Mouse (Mus musculus) C2C12 (cell line): Measurements from ENCODE around the gene Gse1.

Experiments
- CTCF ChIP-seq: IDR thresholded peaks from one replicate; pipeline ENCODE4 v1.5.1; 2011; ENCODE audit not compliant: control insufficient read depth, insufficient read depth, insufficient read length
- MAX ChIP-seq: IDR thresholded peaks from one replicate; pipeline ENCODE4 v1.6.1; 2011; ENCODE audit warnings: mild to moderate bottlenecking, control low read depth
- MYOD1 ChIP-seq: IDR thresholded peaks from one replicate; pipeline ENCODE4 v1.6.1; 2011; ENCODE audit warnings: low read depth; ENCODE audit not compliant: control insufficient read depth, insufficient read length
- MYOG ChIP-seq: IDR thresholded peaks from one replicate; pipeline ENCODE4 v1.6.1; 2011; ENCODE audit not compliant: control insufficient read depth, insufficient read length; ENCODE audit errors: extremely low read depth

DNA sequence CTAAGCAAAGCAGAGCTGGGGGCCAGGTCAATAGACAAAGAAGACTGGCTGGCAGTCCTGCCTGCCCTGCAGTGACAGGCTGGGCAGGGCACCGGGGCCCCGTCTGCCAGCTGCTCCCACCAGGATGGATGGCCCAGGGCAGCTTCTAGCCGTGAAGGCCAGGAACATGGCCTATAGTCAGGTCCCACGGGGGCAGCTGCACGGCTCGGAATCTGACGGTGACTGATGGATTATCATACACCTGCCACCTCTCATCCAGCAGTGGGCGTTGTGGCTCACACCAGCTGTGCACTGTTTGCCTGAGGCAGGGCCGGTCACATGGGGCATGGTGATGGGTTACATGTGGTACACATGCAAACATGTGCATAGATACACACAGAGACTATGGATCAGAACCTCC lies 127.8 kb downstream of the Gse1 start:
- TF ChIP-seq CTCF (no peak), MYOD1 (peak; percentile 8), MAX (no peak), MYOG (no peak)
